8 mouse cellular contexts compared by ENCODE assay signal in genomic region chr5:138084996-138085395, GRCm38 (mm10). TPM values are rescaled to one million over a fixed set of nuclear protein-coding genes. Genes with fewer than 3 reads are reported as not detected.
A peak's percentile ranks its signal among the peaks of the same experiment; 100 is the strongest.
DNase-seq lines count a peak whose midpoint lies in the region; ATAC-seq lines count a peak whose summit lies in the region.

TSS of gene Zkscan1 (plus strand) at chr5:138085084.

- H3K4me1 ChIP-seq in hindbrain, embryonic 11.5 days (replicated peaks; ENCODE audit: control insufficient read depth, insufficient read depth, low read length): no peaks in the 10 kb centered on the region

- no peaks in the 10 kb centered on the region for H3K27me3 ChIP-seq in hindbrain, embryonic 11.5 days (ENCODE audit: control insufficient read depth, insufficient read depth, low read length)

- H3K4me3 ChIP-seq in hindbrain, embryonic 11.5 days (ENCODE audit: low read depth, low read length): peak within 1 kb of the TSS; percentile 80

- peak within 1 kb of the TSS; percentile 94 for H3K9ac ChIP-seq in hindbrain, embryonic 11.5 days (ENCODE audit: low read depth, low read length)

- H3K4me2 ChIP-seq in hindbrain, embryonic 11.5 days (replicated peaks; ENCODE audit: low read depth, low read length): peak within 1 kb of the TSS; percentile 58

- DNase-seq in Muller cell, postnatal 12 days (ENCODE audit: inconsistent ontology term): peak; percentile 83
- peak; percentile 87 for DNase-seq in cerebellum, adult 9-11 months
- DNase-seq in frontal cortex, adult 2 months (ENCODE audit: extremely low spot score in 1 of 2, low spot score in 1 of 2): peak; percentile 63 to 86
- DNase-seq in hindbrain, embryonic 11.5 days (ENCODE audit: low spot score): peak; percentile 92
- peak; percentile 69 to 77 for DNase-seq in layer of hippocampus, postnatal 10 days (ENCODE audit: low spot score in 2 of 2)
- peak; percentile 87 for DNase-seq in lung, postnatal 10 days
- DNase-seq in ovary, postnatal 36 days (ENCODE audit: low spot score): peak; percentile 71
- peak; percentile 74 for DNase-seq in thymus, postnatal 25 days

- H3K36me3 ChIP-seq in hindbrain, embryonic 11.5 days (ENCODE audit: control insufficient read depth, insufficient read depth, low read length): no peaks in the 10 kb centered on the region

- peak; percentile 93 for ATAC-seq in hindbrain, embryonic 11.5 days (ENCODE audit: low FRiP score)

- WGBS in hindbrain, embryonic 11.5 days: under 1% methylated on average over 27 of the region's 27 CpGs

- peak within 1 kb of the TSS; percentile 70; the same call in 1 of the 2 replicates for H3K27ac ChIP-seq in hindbrain, embryonic 11.5 days (ENCODE audit: low read depth, low read length)

- no peaks in the 10 kb centered on the region for H3K9me3 ChIP-seq in hindbrain, embryonic 11.5 days (ENCODE audit: control insufficient read depth, low read length)

RNA-seq across cellular contexts. Expression of gene Zkscan1, which starts in this region (rescaled TPM):
- polyA plus RNA-seq in frontal cortex, adult 2 months (2012; rRNA removed): 14.8 and 16.3 TPM in 2 replicates
- 32.5 and 39.4 TPM in 2 replicates for polyA plus RNA-seq in hindbrain, embryonic 11.5 days (2014; fragmentation: Nextera tagmentation; extraction: Ambion mirVana)
- 10 to 100 TPM; 38.4 to 43.5 TPM for total RNA-seq in layer of hippocampus, postnatal 10 days (2021)

Comparison
In these comparisons a context has a peak if more than half of its experiments do, and no peak if none do; other contexts are left out.
1. Peak in every context shown above with its lines: DNase-seq, ATAC-seq, H3K4me3 ChIP-seq and H3K27ac ChIP-seq.